Mouse (Mus musculus) B cell, adult 62 days (primary cell): ENCODE measurements around the gene Spice1. TPM values are rescaled to one million over a fixed set of nuclear protein-coding genes. Genes with fewer than 3 reads are reported as not detected.

Experiments
- total RNA-seq: library from RNA; stranded (reverse); gene quantifications from 4 replicates; pipeline ENCODE4 v1.2.4, GENCODE M21; 2023

The Spice1 gene
- 27.0 to 36.5 TPM (median 31.8 TPM) in 4 replicates for total RNA-seq

DNA sequence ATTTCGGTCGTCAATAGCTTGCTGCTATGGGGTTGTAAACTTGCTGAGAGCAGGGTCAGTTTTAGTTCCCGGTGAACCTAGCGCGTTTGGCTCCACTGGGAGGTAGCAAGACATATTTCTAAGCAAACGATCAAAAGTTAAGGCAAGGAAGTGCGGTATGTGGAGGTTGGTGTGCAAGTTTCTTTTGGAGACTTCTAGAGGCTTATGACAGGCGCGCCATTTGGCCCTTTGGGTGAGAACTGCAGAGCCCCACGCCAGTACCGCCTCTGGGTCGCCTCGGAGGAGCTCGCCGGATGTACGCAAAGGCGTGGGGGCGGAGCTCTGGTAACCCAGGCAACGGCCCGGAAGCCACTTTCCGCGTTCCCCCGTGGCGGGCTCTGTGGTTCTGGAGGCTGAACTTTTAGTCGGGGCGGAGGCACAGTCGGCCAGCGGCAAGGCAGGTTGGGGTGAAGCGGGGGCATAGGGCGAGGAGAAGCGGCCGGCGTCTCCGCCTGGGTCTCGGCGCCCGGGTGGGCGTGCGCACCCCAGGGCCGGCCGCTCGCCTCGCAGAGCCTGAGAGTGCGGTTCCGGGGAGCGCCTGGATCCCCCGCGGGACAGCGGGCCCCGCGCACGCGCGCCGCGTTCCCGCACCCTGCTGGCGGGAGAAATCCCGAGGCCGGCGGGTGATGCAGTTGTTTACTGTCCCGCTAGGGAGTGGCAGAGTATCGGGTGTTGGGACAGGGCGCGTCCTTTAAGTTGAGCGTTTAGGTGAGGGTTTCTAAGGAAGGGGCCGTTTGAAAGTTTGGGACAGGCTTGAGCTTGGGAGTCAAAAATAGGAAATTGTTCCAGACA lies at the start of gene Spice1:
Gene Spice1, plus strand, starts transcription at position 51 of the 831 bp plus-strand sequence.

GRCm38 (mm10) chr16:44332861-44333284 lies 14.0 kb upstream of the Spice1 start, which contains the start of gene Sidt1:
TSS of gene Sidt1 (minus strand) at chr16:44333196.

GRCm38 (mm10) chr16:44394577-44395243 lies 47.8 kb downstream of the Spice1 start, which contains the start of gene Cfap44:
TSS of gene Cfap44 (plus strand) at chr16:44394796.

Other genes with a start within 250 kb of the Spice1 start
- 32.9 to 45.0 TPM (median 36.4 TPM) in 4 replicates for gene Atp6v1a, start 207.4 kb upstream of the Spice1 start, total RNA-seq
- gene Naa50, start 207.3 kb upstream of the Spice1 start, total RNA-seq: 44.9 to 48.6 TPM (median 46.7 TPM) in 4 replicates
- 51.5 to 55.2 TPM (median 54.1 TPM) in 4 replicates for gene Usf3, start 173.9 kb upstream of the Spice1 start, total RNA-seq
- gene Sidt1, start 13.9 kb upstream of the Spice1 start, total RNA-seq: 15.0 to 22.7 TPM (median 16.2 TPM) in 4 replicates
- not detected in 4 replicates for gene Cfap44, start 47.7 kb downstream of the Spice1 start, total RNA-seq
- not detected in 4 replicates for gene Boc, start 211.8 kb downstream of the Spice1 start, total RNA-seq